Mouse (Mus musculus) lung, embryonic 15.5 days (tissue): ENCODE data around the gene Socs1. TPM values are rescaled to one million over a fixed set of nuclear protein-coding genes. Genes with fewer than 3 reads are reported as not detected.
A peak's percentile ranks its signal among the peaks of the same experiment; 100 is the strongest.

ENCODE experiments used
- ATAC-seq: fragments of 200-750 bp; cut with Nextera tagmentation; 2 replicates; pipeline ENCODE4 v1.8.0; 2017; ENCODE audit warnings: moderate number of reproducible peaks, borderline replicate concordance; ENCODE audit not compliant: low FRiP score, low TSS enrichment; ENCODE audit errors: extremely low read depth
- H3K27ac ChIP-seq: fragments of 300-500 bp; sonication (generic); 2 replicates; pipeline ENCODE4 v1.5.1; 2015; ENCODE audit warnings: moderate library complexity, mild to moderate bottlenecking, inconsistent platforms
- H3K27me3 ChIP-seq: fragments of 300-500 bp; sonication (generic); 2 replicates; pipeline ENCODE4 v1.6.1; 2015; ENCODE audit warnings: inconsistent platforms
- H3K36me3 ChIP-seq: fragments of 300-500 bp; sonication (generic); 2 replicates; pipeline ENCODE4 v1.6.1; 2015; ENCODE audit warnings: inconsistent platforms
- H3K4me1 ChIP-seq: fragments of 300-500 bp; sonication (generic); 2 replicates; pipeline ENCODE4 v1.6.1; 2015; ENCODE audit warnings: inconsistent platforms
- H3K4me2 ChIP-seq: fragments of 300-500 bp; sonication (generic); 2 replicates; pipeline ENCODE4 v1.6.1; 2015; ENCODE audit warnings: inconsistent platforms, mild to moderate bottlenecking, moderate library complexity
- H3K4me3 ChIP-seq: fragments of 300-500 bp; sonication (generic); 2 replicates; pipeline ENCODE4 v1.5.1; 2015; ENCODE audit warnings: mild to moderate bottlenecking, inconsistent platforms
- H3K9ac ChIP-seq: fragments of 300-500 bp; sonication (generic); 2 replicates; pipeline ENCODE4 v1.6.1; 2015; ENCODE audit warnings: inconsistent platforms
- H3K9me3 ChIP-seq: fragments of 300-500 bp; sonication (generic); 2 replicates; pipeline ENCODE4 v1.6.1; 2016; ENCODE audit warnings: inconsistent platforms
- WGBS: fragments of 180-500 bp; shearing (Covaris S2); methylation state at CpG from one replicate; pipeline ENCODE4 v1.1.7; 2015; 5-methylcytosine and 5-hydroxymethylcytosine counted together
- polyA plus RNA-seq: library from polyadenylated mRNA; unstranded; fragments of >200 nt; fragmentation: Nextera tagmentation; extraction: Ambion mirVana; gene quantifications from 2 replicates; pipeline ENCODE4 v1.2.1, GENCODE M21; 2015

Gene Socs1
- polyA plus RNA-seq, 1 experiment from 2014 or later: 10.4 TPM

GRCm38 (mm10) chr16:10773543-10773942, 11.8 kb downstream of the Socs1 start:
- WGBS: 73% methylated on average over 8 of the region's 8 CpGs
- Histone ChIP-seq H3K4me2 (no peak overlapping the region), H3K9me3 (no peaks in the 10 kb centered on the region), H3K36me3 (no peaks in the 10 kb centered on the region), H3K27me3 (no peaks in the 10 kb centered on the region; the same call in 1 of the 2 replicates), H3K4me3 (no peak overlapping the region), H3K27ac (no peak overlapping the region), H3K9ac (no peak overlapping the region), H3K4me1 (peaks cover 10% of the 10 kb centered on the region; the same call in 1 of the 2 replicates)
- no peak for ATAC-seq

GRCm38 (mm10) chr16:10771769-10772510, 13.4 kb downstream of the Socs1 start:
- H3K4me3 ChIP-seq: no peak overlapping the region
- no peak for ATAC-seq
- WGBS: 63% methylated on average over 19 of the region's 19 CpGs

GRCm38 (mm10) chr16:10770531-10771325, 14.6 kb downstream of the Socs1 start:
- Histone ChIP-seq H3K4me3 (no peak overlapping the region), H3K27ac (no peak overlapping the region), H3K36me3 (no peaks in the 10 kb centered on the region), H3K9me3 (no peaks in the 10 kb centered on the region), H3K4me2 (no peak overlapping the region), H3K4me1 (peaks cover 10% of the 10 kb centered on the region; the same call in 1 of the 2 replicates), H3K9ac (no peak overlapping the region), H3K27me3 (no peaks in the 10 kb centered on the region; the same call in 1 of the 2 replicates)
- ATAC-seq: no peak
- WGBS: 44% methylated on average over 4 of the region's 4 CpGs

More at GRCm38 (mm10) chr16:10771769-10772510, 13.4 kb downstream of the Socs1 start:
- Histone ChIP-seq H3K4me2 (no peak overlapping the region), H3K36me3 (no peaks in the 10 kb centered on the region), H3K4me1 (peaks cover 10% of the 10 kb centered on the region; the same call in 1 of the 2 replicates), H3K27ac (no peak overlapping the region), H3K9ac (no peak overlapping the region), H3K27me3 (no peaks in the 10 kb centered on the region; the same call in 1 of the 2 replicates), H3K9me3 (no peaks in the 10 kb centered on the region)

GRCm38 (mm10) chr16:10769661-10770060, 15.7 kb downstream of the Socs1 start:
- Histone ChIP-seq H3K4me2 (no peak overlapping the region), H3K4me3 (no peak overlapping the region), H3K36me3 (no peaks in the 10 kb centered on the region), H3K4me1 (peaks cover 14% of the 10 kb centered on the region), H3K9me3 (no peaks in the 10 kb centered on the region), H3K27ac (no peak overlapping the region), H3K27me3 (no peaks in the 10 kb centered on the region; the same call in 1 of the 2 replicates), H3K9ac (no peak overlapping the region)
- no peak for ATAC-seq
- 57% methylated on average over 2 of the region's 2 CpGs for WGBS

GRCm38 (mm10) chr16:10768821-10769220, 16.5 kb downstream of the Socs1 start:
- H3K9me3 ChIP-seq: no peaks in the 10 kb centered on the region
- H3K36me3 ChIP-seq: no peaks in the 10 kb centered on the region
- H3K27me3 ChIP-seq: no peaks in the 10 kb centered on the region; the same call in 1 of the 2 replicates
- no peak overlapping the region for H3K27ac ChIP-seq
- no peak for ATAC-seq
- H3K9ac ChIP-seq: no peak overlapping the region
- no peak overlapping the region for H3K4me3 ChIP-seq
- peaks cover 20% of the 10 kb centered on the region for H3K4me1 ChIP-seq
- no peak overlapping the region for H3K4me2 ChIP-seq
- WGBS: 51% methylated on average over 9 of the region's 9 CpGs

GRCm38 (mm10) chr16:10767158-10767557, 18.2 kb downstream of the Socs1 start:
- ATAC-seq: no peak
- Histone ChIP-seq H3K27me3 (no peaks in the 10 kb centered on the region; the same call in 1 of the 2 replicates), H3K9ac (no peak overlapping the region), H3K4me2 (no peak overlapping the region), H3K4me3 (no peak overlapping the region), H3K36me3 (no peaks in the 10 kb centered on the region), H3K27ac (no peak overlapping the region), H3K4me1 (peaks cover 23% of the 10 kb centered on the region), H3K9me3 (no peaks in the 10 kb centered on the region)
- 50% methylated on average over 4 of the region's 4 CpGs for WGBS

GRCm38 (mm10) chr16:10764323-10764722, 21.0 kb downstream of the Socs1 start:
- Histone ChIP-seq H3K36me3 (no peaks in the 10 kb centered on the region), H3K27ac (no peak overlapping the region), H3K4me3 (no peak overlapping the region), H3K27me3 (no peaks in the 10 kb centered on the region; the same call in 1 of the 2 replicates), H3K9ac (no peak overlapping the region), H3K9me3 (no peaks in the 10 kb centered on the region), H3K4me2 (no peak overlapping the region), H3K4me1 (peaks cover 13% of the 10 kb centered on the region)
- WGBS: 14% methylated on average over 2 of the region's 2 CpGs
- ATAC-seq: peak; percentile 60; the same call in 1 of the 2 replicates

GRCm38 (mm10) chr16:10763540-10764264, 21.6 kb downstream of the Socs1 start:
- H3K4me3 ChIP-seq: no peak overlapping the region
- no peak overlapping the region for H3K27ac ChIP-seq
- no peaks in the 10 kb centered on the region for H3K9me3 ChIP-seq
- H3K9ac ChIP-seq: no peak overlapping the region
- peaks cover 13% of the 10 kb centered on the region for H3K4me1 ChIP-seq
- 43% methylated on average over 6 of the region's 6 CpGs for WGBS
- H3K27me3 ChIP-seq: no peaks in the 10 kb centered on the region; the same call in 1 of the 2 replicates
- no peaks in the 10 kb centered on the region for H3K36me3 ChIP-seq
- ATAC-seq: no peak
- no peak overlapping the region for H3K4me2 ChIP-seq

GRCm38 (mm10) chr16:10762569-10763180, 22.7 kb downstream of the Socs1 start:
- ATAC-seq: no peak
- Histone ChIP-seq H3K4me2 (no peak overlapping the region), H3K9me3 (no peaks in the 10 kb centered on the region), H3K36me3 (no peaks in the 10 kb centered on the region), H3K4me1 (peaks cover 13% of the 10 kb centered on the region), H3K27me3 (no peaks in the 10 kb centered on the region; the same call in 1 of the 2 replicates), H3K4me3 (no peak overlapping the region), H3K9ac (no peak overlapping the region), H3K27ac (no peak overlapping the region)
- 46% methylated on average over 5 of the region's 5 CpGs for WGBS

- H3K4me1 ChIP-seq: peaks cover 13% of the 10 kb centered on the region
- no peak overlapping the region for H3K4me2 ChIP-seq
- ATAC-seq: no peak
- no peaks in the 10 kb centered on the region for H3K27me3 ChIP-seq
- no peaks in the 10 kb centered on the region for H3K36me3 ChIP-seq
- WGBS: 66% methylated on average over 8 of the region's 8 CpGs
- H3K4me3 ChIP-seq: no peak overlapping the region
- H3K27ac ChIP-seq: no peak overlapping the region
- H3K9ac ChIP-seq: no peak overlapping the region
- no peaks in the 10 kb centered on the region for H3K9me3 ChIP-seq
Measured at GRCm38 (mm10) chr16:10761182-10761581, 24.2 kb downstream of the Socs1 start.

- H3K4me3 ChIP-seq: no peak overlapping the region
- no peaks in the 10 kb centered on the region for H3K9me3 ChIP-seq
- H3K36me3 ChIP-seq: no peaks in the 10 kb centered on the region
- H3K27me3 ChIP-seq: no peaks in the 10 kb centered on the region
- H3K9ac ChIP-seq: no peak overlapping the region
- WGBS: 42% methylated on average over 6 of the region's 6 CpGs
- no peak overlapping the region for H3K27ac ChIP-seq
- 0 out of 2 replicates have a peak, but pooled peaks have one; percentile 4 for ATAC-seq
- H3K4me1 ChIP-seq: no peaks in the 10 kb centered on the region
- no peak overlapping the region for H3K4me2 ChIP-seq
Measured at GRCm38 (mm10) chr16:10756168-10756567, 29.2 kb downstream of the Socs1 start.
